Mouse (Mus musculus) lung, adult 2 months (tissue): ENCODE data around the gene Igsf3.

ENCODE experiments used
- CTCF ChIP-seq: fragments of 200-500 bp; IDR thresholded peaks from 2 replicates; pipeline ENCODE4 v1.5.1; 2011; ENCODE audit warnings: mild to moderate bottlenecking, low read length, control low read depth; ENCODE audit not compliant: insufficient read depth
- POLR2A ChIP-seq: fragments of 200-500 bp; IDR thresholded peaks from 2 replicates; pipeline ENCODE4 v1.6.1; 2011; ENCODE audit warnings: low read depth, mild to moderate bottlenecking, control low read depth, low read length, borderline replicate concordance; ENCODE audit errors: extremely low read depth

- TF ChIP-seq CTCF, result peak; percentile 75
- TF ChIP-seq POLR2A, result no peak
Observed at GRCm38 (mm10) chr3:101372345-101372980, 4.4 kb upstream of the Igsf3 start.
